Mouse (Mus musculus): ENCODE results near the gene Mocs3.
A peak's percentile ranks its signal among the peaks of the same experiment; 100 is the strongest.

Mocs3 gene

GRCm38 (mm10) chr2:168238335-168238734, 7.9 kb downstream of the Mocs3 start:
- no peak for DNase-seq (ENCODE audit: low spot score in 2 of 2)

- no peak for DNase-seq (ENCODE audit: low spot score in 2 of 2)
Measured at GRCm38 (mm10) chr2:168242841-168243240, 12.4 kb downstream of the Mocs3 start.

GRCm38 (mm10) chr2:168243278-168243677, 12.9 kb downstream of the Mocs3 start:
- DNase-seq (ENCODE audit: low spot score in 2 of 2), result no peak

GRCm38 (mm10) chr2:168245571-168245970, 15.1 kb downstream of the Mocs3 start:
- no peak for DNase-seq (ENCODE audit: low spot score in 2 of 2)

GRCm38 (mm10) chr2:168248167-168248855, 17.9 kb downstream of the Mocs3 start:
- no peak for DNase-seq (ENCODE audit: low spot score in 2 of 2)

- DNase-seq (ENCODE audit: low spot score in 2 of 2), result peak in 1 of 2 experiments; percentile 19
Measured at GRCm38 (mm10) chr2:168248856-168249245, 18.4 kb downstream of the Mocs3 start.

GRCm38 (mm10) chr2:168250270-168250669, 19.8 kb downstream of the Mocs3 start:
- DNase-seq (ENCODE audit: low spot score in 2 of 2), result peak; percentile 42 to 87

- DNase-seq (ENCODE audit: low spot score in 2 of 2), result peak; percentile 12 to 51
Measured at GRCm38 (mm10) chr2:168252639-168253292, 22.3 kb downstream of the Mocs3 start.

- DNase-seq (ENCODE audit: low spot score in 2 of 2), result no peak
Measured at GRCm38 (mm10) chr2:168253822-168254221, 23.4 kb downstream of the Mocs3 start.

GRCm38 (mm10) chr2:168256506-168256905, 26.1 kb downstream of the Mocs3 start:
- no peak for DNase-seq (ENCODE audit: low spot score in 2 of 2)

GRCm38 (mm10) chr2:168257188-168257587, 26.8 kb downstream of the Mocs3 start:
- DNase-seq (ENCODE audit: low spot score in 2 of 2), result no peak

- no peak for DNase-seq (ENCODE audit: low spot score in 2 of 2)
Measured at GRCm38 (mm10) chr2:168259046-168259445, 28.6 kb downstream of the Mocs3 start.

GRCm38 (mm10) chr2:168260124-168260523, 29.7 kb downstream of the Mocs3 start:
- no peak for DNase-seq (ENCODE audit: low spot score in 2 of 2)

GRCm38 (mm10) chr2:168260900-168261299, 30.5 kb downstream of the Mocs3 start:
- no peak for DNase-seq (ENCODE audit: low spot score in 2 of 2)

GRCm38 (mm10) chr2:168268033-168268432, 37.6 kb downstream of the Mocs3 start:
- DNase-seq (ENCODE audit: low spot score in 2 of 2), result peak in 1 of 2 experiments; percentile 31

GRCm38 (mm10) chr2:168273387-168273786, 43.0 kb downstream of the Mocs3 start:
- DNase-seq (ENCODE audit: low spot score in 2 of 2), result no peak

- peak; percentile 23 to 79 for DNase-seq (ENCODE audit: low spot score in 2 of 2)
Measured at GRCm38 (mm10) chr2:168274374-168274935, 44.0 kb downstream of the Mocs3 start.

- no peak for DNase-seq (ENCODE audit: low spot score in 2 of 2)
Measured at GRCm38 (mm10) chr2:168280729-168281581, 50.5 kb downstream of the Mocs3 start.

GRCm38 (mm10) chr2:168281582-168281981, 51.2 kb downstream of the Mocs3 start, which contains the start of gene Kcng1:
TSS of gene Kcng1 (minus strand) at chr2:168281736.
- DNase-seq (ENCODE audit: low spot score in 2 of 2), result no peak

Data from thymus, postnatal 10 days (tissue).